Mouse (Mus musculus): ENCODE measurements around the gene Zfyve27. TPM values are rescaled to one million over a fixed set of nuclear protein-coding genes. Genes with fewer than 3 reads are reported as not detected.

Gene Zfyve27
- polyA plus RNA-seq (2015; fragmentation: Nextera tagmentation; extraction: Ambion mirVana), result 65.4 and 78.7 TPM in 2 replicates

GRCm38 (mm10) chr19:42163764-42164163 is at the start of gene Zfyve27:
TSS of gene Zfyve27 (plus strand) at chr19:42163951.
- no peak for ATAC-seq
- Histone ChIP-seq H3K9ac (replicated peaks; ENCODE audit: low read depth, low read length) (no peak within 1 kb of the TSS), H3K4me1 (replicated peaks; ENCODE audit: control insufficient read depth, insufficient read depth, low read length) (peaks cover 13% of the 10 kb centered on the region), H3K4me2 (ENCODE audit: low read length) (peak within 1 kb of the TSS; percentile 7; the same call in 1 of the 2 replicates), H3K4me3 (replicated peaks; ENCODE audit: low read length) (no peak within 1 kb of the TSS), H3K27me3 (replicated peaks; ENCODE audit: control insufficient read depth, insufficient read depth, low read length) (0 out of 2 replicates have a peak, but pooled peaks cover 5% of the 10 kb centered on the region), H3K27ac (ENCODE audit: low read length) (no peak within 1 kb of the TSS), H3K9me3 (ENCODE audit: control insufficient read depth, low read length) (no peaks in the 10 kb centered on the region), H3K36me3 (ENCODE audit: control insufficient read depth, insufficient read depth) (no peaks in the 10 kb centered on the region)
- 75% methylated on average over 5 of the region's 5 CpGs for WGBS

DNA sequence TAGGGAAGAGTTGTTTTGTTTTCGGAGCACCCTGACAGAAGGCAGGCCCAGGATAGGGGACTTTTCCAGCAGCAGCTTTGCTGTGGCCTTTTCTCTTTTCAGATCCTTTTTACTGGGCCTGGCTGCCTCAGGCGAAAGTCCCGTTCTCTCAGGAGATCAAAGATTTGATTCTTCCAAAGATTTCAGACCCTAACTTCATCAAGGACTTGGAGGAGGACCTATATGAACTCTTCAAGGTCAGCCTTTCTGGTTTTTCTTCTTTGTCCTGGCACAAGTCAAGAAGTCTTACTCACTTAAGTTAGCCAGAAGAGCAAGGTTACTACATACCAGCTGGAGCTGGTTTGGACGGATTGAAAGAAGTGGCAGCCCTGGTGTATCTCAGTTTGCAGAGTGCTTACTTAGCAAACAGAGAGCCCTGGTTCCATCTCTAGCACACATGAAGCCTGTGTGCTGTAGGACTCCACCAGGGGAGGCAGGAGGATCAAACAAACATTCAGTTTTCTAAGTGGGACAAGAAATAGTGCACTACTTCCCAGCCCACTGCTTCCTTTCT is 47.9 kb upstream of the Zfyve27 start:
- WGBS, result 88% methylated on average over 4 of the region's 4 CpGs
- H3K36me3 ChIP-seq (ENCODE audit: control insufficient read depth, insufficient read depth), result peaks cover 18% of the 10 kb centered on the region
- H3K9ac ChIP-seq (replicated peaks; ENCODE audit: low read depth, low read length), result no peak overlapping the region
- no peaks in the 10 kb centered on the region for H3K27me3 ChIP-seq (replicated peaks; ENCODE audit: control insufficient read depth, insufficient read depth, low read length)
- H3K4me1 ChIP-seq (replicated peaks; ENCODE audit: control insufficient read depth, insufficient read depth, low read length), result no peaks in the 10 kb centered on the region
- no peak overlapping the region for H3K4me3 ChIP-seq (replicated peaks; ENCODE audit: low read length)
- ATAC-seq, result no peak
- no peak overlapping the region for H3K27ac ChIP-seq (ENCODE audit: low read length)
- no peak overlapping the region for H3K4me2 ChIP-seq (ENCODE audit: low read length)
- H3K9me3 ChIP-seq (ENCODE audit: control insufficient read depth, low read length), result no peaks in the 10 kb centered on the region

DNA sequence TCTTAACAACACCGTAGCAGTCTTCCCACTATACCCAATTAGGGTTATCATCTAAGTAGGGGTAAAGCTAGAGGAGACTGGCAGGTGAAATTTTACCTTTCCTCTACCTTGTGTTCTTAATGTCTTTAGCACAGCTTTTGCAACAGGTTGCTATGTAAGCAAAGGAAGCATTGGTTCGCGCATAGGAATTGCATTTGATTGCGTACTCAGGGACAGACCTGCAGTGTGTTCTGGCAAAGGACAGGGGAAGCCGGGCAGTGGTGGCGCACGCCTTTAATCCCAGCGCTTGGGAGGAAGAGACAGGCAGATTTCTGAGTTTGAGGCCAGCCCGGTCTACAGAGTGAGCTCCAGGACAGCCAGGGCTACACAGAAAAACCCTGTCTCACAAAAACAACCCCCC is 45.6 kb upstream of the Zfyve27 start:
- Histone ChIP-seq H3K27me3 (replicated peaks; ENCODE audit: control insufficient read depth, insufficient read depth, low read length) (no peaks in the 10 kb centered on the region), H3K27ac (ENCODE audit: low read length) (no peak overlapping the region), H3K4me1 (replicated peaks; ENCODE audit: control insufficient read depth, insufficient read depth, low read length) (no peaks in the 10 kb centered on the region), H3K4me3 (replicated peaks; ENCODE audit: low read length) (no peak overlapping the region), H3K36me3 (ENCODE audit: control insufficient read depth, insufficient read depth) (peaks cover 23% of the 10 kb centered on the region), H3K9me3 (ENCODE audit: control insufficient read depth, low read length) (no peaks in the 10 kb centered on the region), H3K4me2 (ENCODE audit: low read length) (no peak overlapping the region), H3K9ac (replicated peaks; ENCODE audit: low read depth, low read length) (no peak overlapping the region)
- WGBS, result 95% methylated on average over 9 of the region's 9 CpGs
- no peak for ATAC-seq

- Histone ChIP-seq H3K27ac (ENCODE audit: low read length) (no peak overlapping the region), H3K36me3 (ENCODE audit: control insufficient read depth, insufficient read depth) (peaks cover 24% of the 10 kb centered on the region), H3K9me3 (ENCODE audit: control insufficient read depth, low read length) (no peaks in the 10 kb centered on the region), H3K27me3 (replicated peaks; ENCODE audit: control insufficient read depth, insufficient read depth, low read length) (no peaks in the 10 kb centered on the region), H3K4me2 (ENCODE audit: low read length) (no peak overlapping the region), H3K4me3 (replicated peaks; ENCODE audit: low read length) (no peak overlapping the region), H3K9ac (replicated peaks; ENCODE audit: low read depth, low read length) (no peak overlapping the region), H3K4me1 (replicated peaks; ENCODE audit: control insufficient read depth, insufficient read depth, low read length) (no peaks in the 10 kb centered on the region)
- WGBS, result 96% methylated on average over 5 of the region's 5 CpGs
- no peak for ATAC-seq
Measured at GRCm38 (mm10) chr19:42118596-42118995, 45.2 kb upstream of the Zfyve27 start.

- Histone ChIP-seq H3K9me3 (ENCODE audit: control insufficient read depth, low read length) (no peaks in the 10 kb centered on the region), H3K36me3 (ENCODE audit: control insufficient read depth, insufficient read depth) (peaks cover 21% of the 10 kb centered on the region), H3K9ac (replicated peaks; ENCODE audit: low read depth, low read length) (no peak overlapping the region), H3K4me1 (replicated peaks; ENCODE audit: control insufficient read depth, insufficient read depth, low read length) (no peaks in the 10 kb centered on the region), H3K4me2 (ENCODE audit: low read length) (no peak overlapping the region), H3K27ac (ENCODE audit: low read length) (no peak overlapping the region), H3K4me3 (replicated peaks; ENCODE audit: low read length) (no peak overlapping the region), H3K27me3 (replicated peaks; ENCODE audit: control insufficient read depth, insufficient read depth, low read length) (no peaks in the 10 kb centered on the region)
- 89% methylated on average over 8 of the region's 8 CpGs for WGBS
- ATAC-seq, result no peak
Measured at GRCm38 (mm10) chr19:42120451-42120850, 43.3 kb upstream of the Zfyve27 start.

DNA sequence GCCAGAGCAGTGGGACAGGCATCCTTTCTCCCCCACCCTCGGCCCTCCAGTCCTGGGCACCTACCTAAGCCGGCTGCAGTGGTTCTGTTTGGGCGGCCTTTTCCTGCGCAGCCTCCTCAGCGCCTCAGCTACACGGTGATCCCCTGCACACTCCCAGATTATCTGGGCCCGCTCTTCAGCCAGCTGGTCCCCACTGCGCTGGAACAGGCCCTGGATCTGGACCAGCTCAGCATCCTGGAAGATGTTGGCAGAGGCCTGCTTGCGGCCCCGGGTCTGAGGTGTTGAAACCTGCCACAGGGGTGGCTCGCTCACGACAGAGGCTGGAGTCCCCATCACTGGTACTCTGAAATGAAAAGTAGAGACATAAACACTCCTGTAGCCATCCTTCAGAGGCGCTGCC is 39.1 kb upstream of the Zfyve27 start:
- no peak overlapping the region for H3K9ac ChIP-seq (replicated peaks; ENCODE audit: low read depth, low read length)
- no peak overlapping the region for H3K4me3 ChIP-seq (replicated peaks; ENCODE audit: low read length)
- 79% methylated on average over 13 of the region's 13 CpGs for WGBS
- peaks cover 12% of the 10 kb centered on the region for H3K4me1 ChIP-seq (replicated peaks; ENCODE audit: control insufficient read depth, insufficient read depth, low read length)
- ATAC-seq, result no peak
- H3K36me3 ChIP-seq (ENCODE audit: control insufficient read depth, insufficient read depth), result peaks cover 12% of the 10 kb centered on the region
- H3K27ac ChIP-seq (ENCODE audit: low read length), result no peak overlapping the region
- no peaks in the 10 kb centered on the region; the same call in 1 of the 2 replicates for H3K27me3 ChIP-seq (replicated peaks; ENCODE audit: control insufficient read depth, insufficient read depth, low read length)
- H3K9me3 ChIP-seq (ENCODE audit: control insufficient read depth, low read length), result no peaks in the 10 kb centered on the region
- H3K4me2 ChIP-seq (ENCODE audit: low read length), result no peak overlapping the region

DNA sequence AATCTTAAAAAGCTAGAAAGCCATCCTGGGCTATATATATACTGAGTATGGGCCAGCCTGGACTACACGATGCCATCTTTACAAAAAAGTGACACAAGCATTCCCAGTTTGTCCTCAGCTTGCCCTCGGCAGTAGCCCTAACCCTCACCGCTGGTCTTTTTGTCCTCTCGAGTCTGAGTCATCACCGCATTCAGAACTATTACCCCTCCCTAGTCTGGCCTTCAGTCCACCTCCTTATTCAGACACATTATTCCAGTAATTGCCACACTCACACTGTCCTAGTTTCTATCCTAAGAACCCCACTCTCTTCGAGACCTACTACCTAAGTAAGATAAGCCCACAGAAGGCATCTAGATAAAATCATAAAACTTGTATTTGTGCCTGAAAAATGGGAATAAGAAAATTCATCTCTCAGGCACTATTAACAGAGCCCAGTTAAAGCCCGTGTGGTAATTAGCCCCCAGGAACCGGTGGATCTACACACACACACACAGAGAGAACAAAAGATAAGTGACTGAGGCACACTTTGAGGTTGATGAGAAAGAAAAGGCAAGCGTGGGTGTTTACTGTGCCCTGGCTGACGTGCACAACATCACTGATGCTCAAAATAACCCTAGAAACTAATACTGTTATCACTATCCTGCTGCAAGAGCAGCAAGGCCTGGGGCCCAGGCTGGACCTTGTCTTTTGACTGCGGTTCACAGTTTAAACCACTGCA is 38.1 kb upstream of the Zfyve27 start:
- Histone ChIP-seq H3K36me3 (ENCODE audit: control insufficient read depth, insufficient read depth) (peaks cover 8% of the 10 kb centered on the region), H3K9ac (replicated peaks; ENCODE audit: low read depth, low read length) (no peak overlapping the region), H3K4me1 (replicated peaks; ENCODE audit: control insufficient read depth, insufficient read depth, low read length) (peaks cover 17% of the 10 kb centered on the region), H3K27me3 (replicated peaks; ENCODE audit: control insufficient read depth, insufficient read depth, low read length) (no peaks in the 10 kb centered on the region; the same call in 1 of the 2 replicates), H3K27ac (ENCODE audit: low read length) (no peak overlapping the region), H3K9me3 (ENCODE audit: control insufficient read depth, low read length) (no peaks in the 10 kb centered on the region), H3K4me2 (ENCODE audit: low read length) (no peak overlapping the region), H3K4me3 (replicated peaks; ENCODE audit: low read length) (no peak overlapping the region)
- ATAC-seq, result no peak
- WGBS, result 61% methylated on average over 11 of the region's 11 CpGs

GRCm38 (mm10) chr19:42126219-42126605 is 37.5 kb upstream of the Zfyve27 start:
- Histone ChIP-seq H3K4me3 (replicated peaks; ENCODE audit: low read length) (no peak overlapping the region), H3K27ac (ENCODE audit: low read length) (no peak overlapping the region), H3K4me1 (replicated peaks; ENCODE audit: control insufficient read depth, insufficient read depth, low read length) (peaks cover 17% of the 10 kb centered on the region), H3K9ac (replicated peaks; ENCODE audit: low read depth, low read length) (no peak overlapping the region), H3K9me3 (ENCODE audit: control insufficient read depth, low read length) (no peaks in the 10 kb centered on the region), H3K4me2 (ENCODE audit: low read length) (no peak overlapping the region), H3K36me3 (ENCODE audit: control insufficient read depth, insufficient read depth) (peaks cover 8% of the 10 kb centered on the region), H3K27me3 (replicated peaks; ENCODE audit: control insufficient read depth, insufficient read depth, low read length) (no peaks in the 10 kb centered on the region; the same call in 1 of the 2 replicates)
- WGBS, result 89% methylated on average over 6 of the region's 6 CpGs
- no peak for ATAC-seq

DNA sequence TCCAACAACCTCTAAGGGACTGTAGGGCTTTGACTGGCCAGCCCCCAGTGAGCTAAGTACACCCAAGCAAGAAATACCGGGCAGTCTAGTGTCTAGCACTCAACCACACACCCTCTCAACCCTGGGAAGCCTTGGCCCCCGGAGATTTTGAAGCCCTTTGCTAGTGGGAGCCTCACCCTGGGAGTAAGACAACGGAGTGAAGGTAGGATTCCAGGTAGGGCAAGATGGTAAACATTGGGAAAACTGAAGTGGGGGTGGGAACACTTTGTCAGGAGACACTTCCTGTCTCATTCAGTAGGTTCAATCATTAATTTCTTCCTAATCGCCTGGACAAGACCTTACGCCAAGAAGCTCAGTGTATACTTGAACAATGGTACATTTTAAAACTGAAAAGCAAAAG is 36.7 kb upstream of the Zfyve27 start:
- no peak for ATAC-seq
- Histone ChIP-seq H3K27ac (ENCODE audit: low read length) (no peak overlapping the region), H3K4me1 (replicated peaks; ENCODE audit: control insufficient read depth, insufficient read depth, low read length) (peaks cover 17% of the 10 kb centered on the region), H3K36me3 (ENCODE audit: control insufficient read depth, insufficient read depth) (peaks cover 5% of the 10 kb centered on the region; the same call in 1 of the 2 replicates), H3K4me2 (ENCODE audit: low read length) (no peak overlapping the region), H3K4me3 (replicated peaks; ENCODE audit: low read length) (no peak overlapping the region), H3K27me3 (replicated peaks; ENCODE audit: control insufficient read depth, insufficient read depth, low read length) (no peaks in the 10 kb centered on the region; the same call in 1 of the 2 replicates), H3K9ac (replicated peaks; ENCODE audit: low read depth, low read length) (no peak overlapping the region), H3K9me3 (ENCODE audit: control insufficient read depth, low read length) (no peaks in the 10 kb centered on the region)
- WGBS, result 92% methylated on average over 5 of the region's 5 CpGs

Measured in forebrain, embryonic 16.5 days (tissue).